Mouse (Mus musculus) liver, embryonic 13.5 days (tissue): ENCODE results near the gene S100a10. TPM values are rescaled to one million over a fixed set of nuclear protein-coding genes. Genes with fewer than 3 reads are reported as not detected.
"Not testable (repeated sequence)": the region's sequence is repeated elsewhere in the genome, so short reads cannot be mapped to it uniquely, and the experiment has no call there.

Experiments used
- ATAC-seq: fragments of 200-750 bp; cut with Nextera tagmentation; 2 replicates; pipeline ENCODE4 v1.8.0; 2017; ENCODE audit warnings: low read depth, mild to moderate bottlenecking, moderate number of reproducible peaks, moderate library complexity
- DNase-seq: peaks from one replicate; pipeline ENCODE4 v3.0.0; 2022
- H3K27ac ChIP-seq: fragments of 300-500 bp; sonication (generic); 2 replicates; pipeline ENCODE4 v1.5.1; 2015; ENCODE audit warnings: moderate library complexity, mild to moderate bottlenecking, inconsistent platforms
- H3K27me3 ChIP-seq: fragments of 300-500 bp; sonication (generic); 2 replicates; pipeline ENCODE4 v1.6.1; 2015; ENCODE audit warnings: mild to moderate bottlenecking, inconsistent platforms
- H3K36me3 ChIP-seq: fragments of 300-500 bp; sonication (generic); 2 replicates; pipeline ENCODE4 v1.6.1; 2015; ENCODE audit warnings: mild to moderate bottlenecking, inconsistent platforms
- H3K4me1 ChIP-seq: fragments of 300-500 bp; sonication (generic); replicated peaks from 2 replicates; pipeline ENCODE4 v1.6.1; 2015; ENCODE audit warnings: inconsistent platforms
- H3K4me2 ChIP-seq: fragments of 300-500 bp; sonication (generic); 2 replicates; pipeline ENCODE4 v1.6.1; 2015; ENCODE audit warnings: inconsistent platforms, mild to moderate bottlenecking, moderate library complexity
- H3K4me3 ChIP-seq: fragments of 300-500 bp; sonication (generic); replicated peaks from 2 replicates; pipeline ENCODE4 v1.5.1; 2015; ENCODE audit warnings: mild to moderate bottlenecking, inconsistent platforms
- H3K9ac ChIP-seq: fragments of 300-500 bp; sonication (generic); 2 replicates; pipeline ENCODE4 v1.6.1; 2015; ENCODE audit warnings: mild to moderate bottlenecking, inconsistent platforms
- H3K9me3 ChIP-seq: fragments of 300-500 bp; sonication (generic); replicated peaks from 2 replicates; pipeline ENCODE4 v1.6.1; 2016; ENCODE audit warnings: inconsistent platforms
- polyA plus RNA-seq: library from polyadenylated mRNA; unstranded; fragments of >200 nt; fragmentation: Nextera tagmentation; extraction: Ambion mirVana; gene quantifications from 2 replicates; pipeline ENCODE4 v1.2.1, GENCODE M21; 2015

Gene S100a10
- polyA plus RNA-seq, 1 experiment from 2014 or later = 69.5 TPM

GRCm38 (mm10) chr3:93608970-93609369, 54.1 kb downstream of the S100a10 start:
- not testable (repeated sequence) for H3K4me1 ChIP-seq, H3K36me3 ChIP-seq, H3K27me3 ChIP-seq, H3K9ac ChIP-seq, DNase-seq, H3K27ac ChIP-seq, H3K4me3 ChIP-seq, ATAC-seq, H3K9me3 ChIP-seq, H3K4me2 ChIP-seq

Other genes with a start within 250 kb of the S100a10 start
- gene Hrnr, start 235.3 kb upstream of the S100a10 start, polyA plus RNA-seq = not detected in 2 replicates
- gene Rptn, start 161.4 kb upstream of the S100a10 start, polyA plus RNA-seq = not detected in 2 replicates
- 0.07 and 0.08 TPM in 2 replicates for gene Tchh, start 112.8 kb upstream of the S100a10 start, polyA plus RNA-seq
- gene Tchhl1, start 86.3 kb upstream of the S100a10 start, polyA plus RNA-seq = not detected in 2 replicates
- 148 and 157 TPM in 2 replicates for gene S100a11, start 34.6 kb upstream of the S100a10 start, polyA plus RNA-seq
- not detected in 2 replicates for gene Tdpoz2, start 97.6 kb downstream of the S100a10 start, polyA plus RNA-seq
- not detected in 2 replicates for gene Tdpoz1, start 121.2 kb downstream of the S100a10 start, polyA plus RNA-seq
- gene Gm37596, start 138.0 kb downstream of the S100a10 start, polyA plus RNA-seq = not detected in 2 replicates
- gene Gm5773, start 217.9 kb downstream of the S100a10 start, polyA plus RNA-seq = not detected in 2 replicates
- not detected in 2 replicates for gene Tdpoz4, start 241.3 kb downstream of the S100a10 start, polyA plus RNA-seq